Mouse (Mus musculus) intestine, embryonic 16.5 days (tissue): ENCODE measurements around the gene B4galnt3. TPM values are rescaled to one million over a fixed set of nuclear protein-coding genes. Genes with fewer than 3 reads are reported as not detected.

ENCODE experiments used
- ATAC-seq: fragments of 200-750 bp; cut with Nextera tagmentation; 2 replicates; pipeline ENCODE4 v1.8.0; 2017; ENCODE audit warnings: moderate TSS enrichment, moderate library complexity
- H3K27ac ChIP-seq: fragments of 300-500 bp; sonication (generic); 2 replicates; pipeline ENCODE4 v1.5.1; 2014; ENCODE audit warnings: mild to moderate bottlenecking, low read length
- H3K27me3 ChIP-seq: fragments of 300-500 bp; sonication (generic); replicated peaks from 2 replicates; pipeline ENCODE4 v1.6.1; 2014; ENCODE audit warnings: low read length, control low read depth, mixed read lengths; ENCODE audit not compliant: control insufficient read depth, insufficient read depth
- H3K36me3 ChIP-seq: fragments of 300-500 bp; sonication (generic); 2 replicates; pipeline ENCODE4 v1.6.1; 2014; ENCODE audit warnings: low read length, control low read depth; ENCODE audit not compliant: control insufficient read depth, insufficient read depth
- H3K4me1 ChIP-seq: fragments of 300-500 bp; sonication (generic); 2 replicates; pipeline ENCODE4 v1.6.1; 2014; ENCODE audit warnings: low read length, control low read depth, mixed read lengths; ENCODE audit not compliant: control insufficient read depth, insufficient read depth
- H3K4me2 ChIP-seq: fragments of 300-500 bp; sonication (generic); 2 replicates; pipeline ENCODE4 v1.6.1; 2014; ENCODE audit warnings: low read depth, low read length, control low read depth
- H3K4me3 ChIP-seq: fragments of 300-500 bp; sonication (generic); 2 replicates; pipeline ENCODE4 v1.5.1; 2014; ENCODE audit warnings: mild to moderate bottlenecking, low read length
- H3K9ac ChIP-seq: fragments of 300-500 bp; sonication (generic); 2 replicates; pipeline ENCODE4 v1.6.1; 2014; ENCODE audit warnings: low read depth, low read length
- H3K9me3 ChIP-seq: fragments of 300-500 bp; sonication (generic); 2 replicates; pipeline ENCODE4 v1.6.1; 2016; ENCODE audit warnings: low read length, control low read depth; ENCODE audit not compliant: control insufficient read depth
- whole genome bisulfite sequencing: fragments of 180-500 bp; shearing (Covaris S2); extraction: QIAGEN DNeasy Blood & Tissue Kit; methylation state at CpG from one replicate; pipeline ENCODE4 v1.1.7; 2014; 5-methylcytosine and 5-hydroxymethylcytosine counted together
- polyA plus RNA-seq: library from polyadenylated mRNA; unstranded; fragments of >200 nt; fragmentation: Nextera tagmentation; extraction: Ambion mirVana; gene quantifications from 2 replicates; pipeline ENCODE4 v1.2.1, GENCODE M21; 2015

B4galnt3 gene
- polyA plus RNA-seq, 1 experiment from 2014 or later = 1.1 TPM

GRCm38 (mm10) chr6:120175650-120176049, 118.7 kb downstream of the B4galnt3 start:
- WGBS = 96% methylated on average over 4 of the region's 4 CpGs
- no peak overlapping the region for H3K27ac ChIP-seq
- no peaks in the 10 kb centered on the region for H3K27me3 ChIP-seq
- peaks cover 12% of the 10 kb centered on the region; the same call in 1 of the 2 replicates for H3K4me1 ChIP-seq
- H3K4me3 ChIP-seq = no peak overlapping the region
- no peak for ATAC-seq
- no peak overlapping the region for H3K9ac ChIP-seq
- H3K4me2 ChIP-seq = no peak overlapping the region
- no peaks in the 10 kb centered on the region for H3K9me3 ChIP-seq
- H3K36me3 ChIP-seq = no peaks in the 10 kb centered on the region

GRCm38 (mm10) chr6:120174602-120175115, 119.7 kb downstream of the B4galnt3 start:
- ATAC-seq = peak; percentile 95
- Histone ChIP-seq H3K4me1 (peaks cover 12% of the 10 kb centered on the region; the same call in 1 of the 2 replicates), H3K9ac (0 out of 2 replicates have a peak overlapping the region, but pooled peaks have one; percentile 21), H3K36me3 (no peaks in the 10 kb centered on the region), H3K9me3 (no peaks in the 10 kb centered on the region), H3K4me3 (no peak overlapping the region), H3K4me2 (0 out of 2 replicates have a peak overlapping the region, but pooled peaks have one; percentile 14), H3K27ac (peak overlapping the region; percentile 8; the same call in 1 of the 2 replicates), H3K27me3 (no peaks in the 10 kb centered on the region)
- 54% methylated on average over 7 of the region's 7 CpGs for WGBS

GRCm38 (mm10) chr6:120174028-120174601, 120.2 kb downstream of the B4galnt3 start:
- Histone ChIP-seq H3K27me3 (no peaks in the 10 kb centered on the region), H3K36me3 (no peaks in the 10 kb centered on the region), H3K9me3 (no peaks in the 10 kb centered on the region), H3K4me2 (0 out of 2 replicates have a peak overlapping the region, but pooled peaks have one; percentile 14), H3K9ac (0 out of 2 replicates have a peak overlapping the region, but pooled peaks have one; percentile 21), H3K27ac (0 out of 2 replicates have a peak overlapping the region, but pooled peaks have one; percentile 8), H3K4me1 (peaks cover 12% of the 10 kb centered on the region; the same call in 1 of the 2 replicates), H3K4me3 (no peak overlapping the region)
- ATAC-seq = peak; percentile 61
- 66% methylated on average over 6 of the region's 6 CpGs for WGBS

- no peaks in the 10 kb centered on the region for H3K27me3 ChIP-seq
- ATAC-seq = no peak
- H3K27ac ChIP-seq = no peak overlapping the region
- H3K4me3 ChIP-seq = no peak overlapping the region
- peaks cover 12% of the 10 kb centered on the region; the same call in 1 of the 2 replicates for H3K4me1 ChIP-seq
- WGBS = 84% methylated on average over 8 of the region's 8 CpGs
- no peak overlapping the region for H3K9ac ChIP-seq
- H3K36me3 ChIP-seq = no peaks in the 10 kb centered on the region
- no peaks in the 10 kb centered on the region for H3K9me3 ChIP-seq
- H3K4me2 ChIP-seq = no peak overlapping the region
Observed at GRCm38 (mm10) chr6:120172294-120173017, 121.9 kb downstream of the B4galnt3 start.

- no peaks in the 10 kb centered on the region for H3K27me3 ChIP-seq
- no peaks in the 10 kb centered on the region for H3K9me3 ChIP-seq
- H3K4me1 ChIP-seq = no peaks in the 10 kb centered on the region
- no peak overlapping the region for H3K4me3 ChIP-seq
- 38% methylated on average over 4 of the region's 4 CpGs for WGBS
- H3K27ac ChIP-seq = no peak overlapping the region
- H3K4me2 ChIP-seq = no peak overlapping the region
- no peak overlapping the region for H3K9ac ChIP-seq
- H3K36me3 ChIP-seq = no peaks in the 10 kb centered on the region
- 0 out of 2 replicates have a peak, but pooled peaks have one; percentile 44 for ATAC-seq
Observed at GRCm38 (mm10) chr6:120167574-120167973, 126.8 kb downstream of the B4galnt3 start.

GRCm38 (mm10) chr6:120164765-120165164, 129.6 kb downstream of the B4galnt3 start:
- Histone ChIP-seq H3K36me3 (no peaks in the 10 kb centered on the region), H3K4me2 (no peak overlapping the region), H3K4me3 (no peak overlapping the region), H3K27me3 (no peaks in the 10 kb centered on the region), H3K27ac (no peak overlapping the region), H3K9me3 (no peaks in the 10 kb centered on the region), H3K4me1 (no peaks in the 10 kb centered on the region), H3K9ac (no peak overlapping the region)
- 82% methylated on average over 4 of the region's 4 CpGs for WGBS
- ATAC-seq = no peak

- Histone ChIP-seq H3K27ac (no peak overlapping the region), H3K4me2 (no peak overlapping the region), H3K4me3 (no peak overlapping the region), H3K4me1 (no peaks in the 10 kb centered on the region), H3K9ac (no peak overlapping the region), H3K36me3 (no peaks in the 10 kb centered on the region), H3K9me3 (no peaks in the 10 kb centered on the region), H3K27me3 (no peaks in the 10 kb centered on the region)
- WGBS = 81% methylated on average over 6 of the region's 6 CpGs
- no peak for ATAC-seq
Observed at GRCm38 (mm10) chr6:120162928-120163327, 131.4 kb downstream of the B4galnt3 start.

GRCm38 (mm10) chr6:120159133-120159901, 135.0 kb downstream of the B4galnt3 start:
- H3K36me3 ChIP-seq = no peaks in the 10 kb centered on the region
- H3K9ac ChIP-seq = no peak overlapping the region
- H3K27ac ChIP-seq = 0 out of 2 replicates have a peak overlapping the region, but pooled peaks have one; percentile 16
- no peaks in the 10 kb centered on the region for H3K27me3 ChIP-seq
- WGBS = 51% methylated on average over 9 of the region's 9 CpGs
- no peaks in the 10 kb centered on the region for H3K4me1 ChIP-seq
- H3K4me3 ChIP-seq = no peak overlapping the region
- H3K9me3 ChIP-seq = no peaks in the 10 kb centered on the region
- peak; percentile 36; the same call in 1 of the 2 replicates for ATAC-seq
- no peak overlapping the region for H3K4me2 ChIP-seq

- H3K4me2 ChIP-seq = no peak overlapping the region
- no peaks in the 10 kb centered on the region for H3K36me3 ChIP-seq
- H3K9ac ChIP-seq = no peak overlapping the region
- ATAC-seq = no peak
- no peak overlapping the region for H3K4me3 ChIP-seq
- WGBS = 70% methylated on average over 6 of the region's 6 CpGs
- H3K27me3 ChIP-seq = no peaks in the 10 kb centered on the region
- H3K4me1 ChIP-seq = no peaks in the 10 kb centered on the region
- H3K9me3 ChIP-seq = no peaks in the 10 kb centered on the region
- H3K27ac ChIP-seq = no peak overlapping the region
Observed at GRCm38 (mm10) chr6:120157479-120157878, 136.9 kb downstream of the B4galnt3 start.
